Comparison of ENCODE assay signal across 18 mouse cellular contexts in the genomic region with DNA sequence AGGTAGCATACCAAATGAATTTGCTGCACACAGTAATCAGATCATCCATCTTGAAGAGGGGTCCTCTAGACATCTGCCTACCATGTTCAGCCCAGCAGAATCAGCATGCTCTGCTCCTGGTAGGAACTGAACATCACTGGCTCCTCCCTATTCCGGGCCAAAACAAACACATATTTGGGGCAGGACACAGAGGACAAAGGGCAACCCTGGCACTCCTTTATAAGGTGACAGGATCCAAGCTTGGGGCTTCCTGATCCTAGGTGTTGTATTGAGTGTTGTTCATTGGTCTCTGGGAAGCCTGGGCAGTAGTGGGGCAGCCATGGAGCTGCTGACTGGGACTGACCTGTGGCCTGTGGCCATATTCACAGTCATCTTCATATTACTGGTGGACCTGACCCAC. TPM values are rescaled to one million over a fixed set of nuclear protein-coding genes. Genes with fewer than 3 reads are reported as not detected.
DNase-seq lines count a peak whose midpoint lies in the region; ATAC-seq lines count a peak whose summit lies in the region.
"Not testable (repeated sequence)": the region's sequence is repeated elsewhere in the genome, so short reads cannot be mapped to it uniquely, and the experiment has no call there.
"Had no signal": no experiment of that assay in that cellular context is flagged by ENCODE, and none has a peak within 500 bp of the region (broad histone marks: within the 10 kb centered on the region; RNA-seq: fewer than 3 reads in every experiment).

No protein-coding gene starts in this region.

- not testable (repeated sequence) for H3K9ac ChIP-seq in liver, embryonic 16.5 days (ENCODE audit: low read depth, low read length)

- not testable (repeated sequence) for H3K4me1 ChIP-seq in forebrain, embryonic 10.5 days; heart, embryonic 10.5 days; limb, embryonic 10.5 days; liver, embryonic 16.5 days (ENCODE audit: control insufficient read depth, low read depth, low read length)

- WGBS in forebrain, embryonic 10.5 days = 75% methylated on average over 1 of the region's 1 CpGs
- WGBS in heart, embryonic 10.5 days = 77% methylated on average over 1 of the region's 1 CpGs
- 86% methylated on average over 1 of the region's 1 CpGs for WGBS in limb, embryonic 10.5 days
- WGBS in liver, embryonic 16.5 days (ENCODE audit: insufficient replicate concordance) = 45% methylated on average over 1 of the region's 1 CpGs

- ATAC-seq in liver, embryonic 16.5 days (ENCODE audit: low read depth) = peak; percentile 14; the same call in 1 of the 2 replicates

- H3K4me2 ChIP-seq in liver, embryonic 16.5 days (ENCODE audit: low read depth, low read length) = not testable (repeated sequence)

- H3K36me3 ChIP-seq in forebrain, embryonic 10.5 days (replicated peaks); heart, embryonic 10.5 days; limb, embryonic 10.5 days; liver, embryonic 16.5 days (ENCODE audit: control insufficient read depth, insufficient read depth): not testable (repeated sequence)

- DNase-seq in forebrain, embryonic 10.5 days (ENCODE audit: extremely low spot score, low spot score) = peak; percentile 11
- peak; percentile 52 for DNase-seq in heart, embryonic 10.5 days (ENCODE audit: low spot score)
- DNase-seq in kidney, adult 11 months = peak; percentile 15
- DNase-seq in kidney, adult 8-10 months = peak; percentile 14 to 42
- peak; percentile 32 to 34 for DNase-seq in kidney, postnatal 36 days
- peak; percentile 8 for DNase-seq in limb, embryonic 10.5 days (ENCODE audit: low spot score)

- H3K27me3 ChIP-seq in forebrain, embryonic 10.5 days (ENCODE audit: poor library complexity, severe bottlenecking); heart, embryonic 10.5 days (ENCODE audit: insufficient read depth, poor library complexity, severe bottlenecking); limb, embryonic 10.5 days (ENCODE audit: low read depth, poor library complexity, severe bottlenecking); liver, embryonic 16.5 days (ENCODE audit: control insufficient read depth, insufficient read depth, low read depth, low read length): not testable (repeated sequence)

- H3K4me3 ChIP-seq in forebrain, embryonic 10.5 days; heart, embryonic 10.5 days; limb, embryonic 10.5 days; liver, embryonic 16.5 days (ENCODE audit: low read depth, low read length): not testable (repeated sequence)

- not testable (repeated sequence) for H3K27ac ChIP-seq in forebrain, embryonic 10.5 days; heart, embryonic 10.5 days; limb, embryonic 10.5 days; liver, embryonic 16.5 days (ENCODE audit: low read length)

- H3K9me3 ChIP-seq in forebrain, embryonic 10.5 days; heart, embryonic 10.5 days; limb, embryonic 10.5 days (replicated peaks); liver, embryonic 16.5 days (replicated peaks; ENCODE audit: control insufficient read depth, low read length): not testable (repeated sequence)

RNA-seq across cellular contexts. Expression of gene Cyp2d9, which starts 18.9 kb away (rescaled TPM):
- not detected in 2 replicates for polyA plus RNA-seq in forebrain, embryonic 10.5 days (2016; fragmentation: Nextera tagmentation; extraction: Ambion mirVana)
- not detected in 2 replicates for polyA plus RNA-seq in heart, embryonic 10.5 days (2016; fragmentation: Nextera tagmentation; extraction: Ambion mirVana)
- not detected in 2 replicates for polyA plus RNA-seq in limb, embryonic 10.5 days (2016; fragmentation: Nextera tagmentation; extraction: Ambion mirVana)
- 3.0 and 4.2 TPM in 2 replicates for polyA plus RNA-seq in liver, embryonic 16.5 days (2015; fragmentation: Nextera tagmentation; extraction: Ambion mirVana)
- polyA plus RNA-seq: activated CD4-positive, CD25-positive, alpha-beta regulatory T cell, adult 4 months; CD4-positive, CD25-positive, alpha-beta regulatory T cell, adult 4 months; cerebellum, adult 2 months; cortical plate, adult 2 months; embryonic facial prominence, embryonic 10.5 days; embryonic facial prominence, embryonic 12.5 days; embryonic facial prominence, embryonic 14.5 days; forebrain, embryonic 12.5 days; forebrain, embryonic 14.5 days; G1E; Patski had no signal

RNA-seq across cellular contexts. Expression of gene Cyp2d10, which starts 45.1 kb away (rescaled TPM):
- not detected in 2 replicates for polyA plus RNA-seq in forebrain, embryonic 10.5 days (2016; fragmentation: Nextera tagmentation; extraction: Ambion mirVana)
- polyA plus RNA-seq in heart, embryonic 10.5 days (2016; fragmentation: Nextera tagmentation; extraction: Ambion mirVana) = 0.75 TPM in 1 of 2 replicates, not detected in the other
- polyA plus RNA-seq in limb, embryonic 10.5 days (2016; fragmentation: Nextera tagmentation; extraction: Ambion mirVana) = not detected in 2 replicates
- 72.1 and 86.0 TPM in 2 replicates for polyA plus RNA-seq in liver, embryonic 16.5 days (2015; fragmentation: Nextera tagmentation; extraction: Ambion mirVana)
- polyA plus RNA-seq: activated CD4-positive, CD25-positive, alpha-beta regulatory T cell, adult 4 months; CD4-positive, CD25-positive, alpha-beta regulatory T cell, adult 4 months; cerebellum, adult 2 months; cortical plate, adult 2 months; embryonic facial prominence, embryonic 10.5 days; embryonic facial prominence, embryonic 12.5 days; embryonic facial prominence, embryonic 14.5 days; forebrain, embryonic 12.5 days; forebrain, embryonic 14.5 days; G1E had no signal

RNA-seq across cellular contexts. Expression of gene Cyp2d11, which starts 58.3 kb away (rescaled TPM):
- not detected in 2 replicates for polyA plus RNA-seq in forebrain, embryonic 10.5 days (2016; fragmentation: Nextera tagmentation; extraction: Ambion mirVana)
- polyA plus RNA-seq in heart, embryonic 10.5 days (2016; fragmentation: Nextera tagmentation; extraction: Ambion mirVana) = not detected in 2 replicates
- not detected in 2 replicates for polyA plus RNA-seq in limb, embryonic 10.5 days (2016; fragmentation: Nextera tagmentation; extraction: Ambion mirVana)
- not detected in 2 replicates for polyA plus RNA-seq in liver, embryonic 16.5 days (2015; fragmentation: Nextera tagmentation; extraction: Ambion mirVana)
- polyA plus RNA-seq: activated CD4-positive, CD25-positive, alpha-beta regulatory T cell, adult 4 months; CD4-positive, CD25-positive, alpha-beta regulatory T cell, adult 4 months; cerebellum, adult 2 months; cortical plate, adult 2 months; embryonic facial prominence, embryonic 10.5 days; embryonic facial prominence, embryonic 12.5 days; embryonic facial prominence, embryonic 14.5 days; forebrain, embryonic 12.5 days; forebrain, embryonic 14.5 days; G1E; Patski had no signal

Comparison
In these comparisons a context has a peak if more than half of its experiments do, and no peak if none do; other contexts are left out.
1. RNA of gene Cyp2d10, which starts 45.1 kb away (polyA plus RNA-seq): 72.1 to 86.0 TPM in liver, embryonic 16.5 days; 0.75 TPM in heart, embryonic 10.5 days, not detected in forebrain, embryonic 10.5 days and not detected in limb, embryonic 10.5 days; every median in the first group is over 10 times any median in the second.
2. Peak in every context shown above with its lines, with median percentiles within 50 percentile points of each other: DNase-seq.